Mouse (Mus musculus): ENCODE results near the gene Emilin3. TPM values are rescaled to one million over a fixed set of nuclear protein-coding genes. Genes with fewer than 3 reads are reported as not detected.

The Emilin3 gene
- polyA plus RNA-seq, 1 experiment from 2014 or later, result 14.0 TPM

DNA sequence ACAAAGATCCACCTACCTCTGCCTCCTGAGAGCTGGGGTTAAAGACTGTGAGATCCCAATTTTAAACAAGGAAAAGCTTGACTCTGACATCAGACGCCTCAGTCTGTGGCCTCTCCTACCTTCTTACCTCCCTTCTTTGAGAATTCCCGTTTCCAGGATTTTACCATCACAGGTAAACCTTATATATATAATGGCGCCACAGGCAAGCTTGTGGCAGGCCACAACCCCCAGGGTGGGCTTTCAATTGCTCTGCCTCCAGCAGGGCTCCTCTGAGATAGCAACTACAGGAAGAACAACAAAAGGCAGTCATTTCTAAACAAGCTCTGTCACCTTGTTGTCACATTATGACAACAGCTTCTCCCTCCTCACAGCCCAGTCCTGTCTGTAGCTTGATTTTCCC lies 25.9 kb downstream of the Emilin3 start:
- no peak overlapping the region for H3K9ac ChIP-seq
- H3K4me2 ChIP-seq, result no peak overlapping the region
- no peak overlapping the region for H3K27ac ChIP-seq (ENCODE audit: low read depth)
- ATAC-seq (ENCODE audit: insufficient read depth), result no peak
- H3K9me3 ChIP-seq (ENCODE audit: low read depth, low read length), result no peaks in the 10 kb centered on the region
- H3K4me3 ChIP-seq (ENCODE audit: low read depth, low read length), result no peak overlapping the region
- DNase-seq, result no peak
- H3K36me3 ChIP-seq (ENCODE audit: insufficient read depth), result no peaks in the 10 kb centered on the region
- no peaks in the 10 kb centered on the region for H3K27me3 ChIP-seq (ENCODE audit: insufficient read depth, low read length)
- 0 out of 2 replicates have a peak, but pooled peaks cover 4% of the 10 kb centered on the region for H3K4me1 ChIP-seq (ENCODE audit: insufficient read depth)
- WGBS, result 66% methylated on average over 3 of the region's 3 CpGs
- TF ChIP-seq CTCF (IDR thresholded peaks at IDR 0.05; ENCODE audit: low read depth), result no peak

DNA sequence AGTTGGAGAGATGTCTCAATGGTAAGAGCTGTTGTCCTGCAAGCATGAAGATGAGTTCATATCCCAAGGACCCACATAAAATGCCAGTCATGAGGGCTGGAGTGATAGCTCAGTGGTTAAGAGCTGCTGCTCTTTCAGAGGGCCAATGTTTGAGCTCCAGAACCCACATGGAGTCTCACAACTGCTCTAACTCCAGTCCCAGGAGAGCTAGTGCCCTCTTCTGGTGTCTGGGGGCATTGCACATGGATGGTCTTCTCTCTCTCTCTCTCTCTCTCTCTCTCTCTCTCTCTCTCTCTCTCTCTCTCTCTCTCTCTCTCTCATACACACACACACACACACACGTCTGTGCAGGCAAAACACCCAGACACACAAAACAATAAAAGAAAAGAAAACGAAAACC lies 27.3 kb downstream of the Emilin3 start:
- Histone ChIP-seq H3K9ac (no peak overlapping the region), H3K36me3 (ENCODE audit: insufficient read depth) (no peaks in the 10 kb centered on the region), H3K9me3 (ENCODE audit: low read depth, low read length) (no peaks in the 10 kb centered on the region), H3K27me3 (ENCODE audit: insufficient read depth, low read length) (no peaks in the 10 kb centered on the region), H3K4me3 (ENCODE audit: low read depth, low read length) (no peak overlapping the region), H3K4me2 (no peak overlapping the region), H3K4me1 (ENCODE audit: insufficient read depth) (0 out of 2 replicates have a peak, but pooled peaks cover 4% of the 10 kb centered on the region), H3K27ac (ENCODE audit: low read depth) (no peak overlapping the region)
- TF ChIP-seq CTCF (IDR thresholded peaks at IDR 0.05; ENCODE audit: low read depth), result peak; percentile 87
- ATAC-seq (ENCODE audit: insufficient read depth) (no peak), DNase-seq (peak; percentile 82)
- 7% methylated on average over 2 of the region's 2 CpGs for WGBS

GRCm38 (mm10) chr2:160883912-160884311 lies 28.2 kb downstream of the Emilin3 start:
- no peak for DNase-seq
- H3K36me3 ChIP-seq (ENCODE audit: insufficient read depth), result no peaks in the 10 kb centered on the region
- H3K4me2 ChIP-seq, result no peak overlapping the region
- H3K27ac ChIP-seq (ENCODE audit: low read depth), result no peak overlapping the region
- ATAC-seq (ENCODE audit: insufficient read depth), result no peak
- H3K4me3 ChIP-seq (ENCODE audit: low read depth, low read length), result no peak overlapping the region
- 57% methylated on average over 4 of the region's 4 CpGs for WGBS
- no peak for TF ChIP-seq CTCF (IDR thresholded peaks at IDR 0.05; ENCODE audit: low read depth)
- H3K9me3 ChIP-seq (ENCODE audit: low read depth, low read length), result no peaks in the 10 kb centered on the region
- no peak overlapping the region for H3K9ac ChIP-seq
- H3K4me1 ChIP-seq (ENCODE audit: insufficient read depth), result 0 out of 2 replicates have a peak, but pooled peaks cover 4% of the 10 kb centered on the region
- no peaks in the 10 kb centered on the region for H3K27me3 ChIP-seq (ENCODE audit: insufficient read depth, low read length)

GRCm38 (mm10) chr2:160882436-160882835 lies 29.7 kb downstream of the Emilin3 start:
- H3K9me3 ChIP-seq (ENCODE audit: low read depth, low read length), result no peaks in the 10 kb centered on the region
- H3K4me1 ChIP-seq (ENCODE audit: insufficient read depth), result no peaks in the 10 kb centered on the region
- no peaks in the 10 kb centered on the region for H3K27me3 ChIP-seq (ENCODE audit: insufficient read depth, low read length)
- DNase-seq (no peak), ATAC-seq (ENCODE audit: insufficient read depth) (no peak)
- no peaks in the 10 kb centered on the region for H3K36me3 ChIP-seq (ENCODE audit: insufficient read depth)
- no peak overlapping the region for H3K4me2 ChIP-seq
- H3K4me3 ChIP-seq (ENCODE audit: low read depth, low read length), result no peak overlapping the region
- no peak for TF ChIP-seq CTCF (IDR thresholded peaks at IDR 0.05; ENCODE audit: low read depth)
- no peak overlapping the region for H3K27ac ChIP-seq (ENCODE audit: low read depth)
- H3K9ac ChIP-seq, result no peak overlapping the region
- 73% methylated on average over 5 of the region's 5 CpGs for WGBS

- Histone ChIP-seq H3K36me3 (ENCODE audit: insufficient read depth) (no peaks in the 10 kb centered on the region), H3K27me3 (ENCODE audit: insufficient read depth, low read length) (no peaks in the 10 kb centered on the region), H3K9me3 (ENCODE audit: low read depth, low read length) (no peaks in the 10 kb centered on the region), H3K9ac (no peak overlapping the region), H3K4me2 (no peak overlapping the region), H3K4me1 (ENCODE audit: insufficient read depth) (no peaks in the 10 kb centered on the region), H3K4me3 (ENCODE audit: low read depth, low read length) (no peak overlapping the region), H3K27ac (ENCODE audit: low read depth) (no peak overlapping the region)
- TF ChIP-seq CTCF (IDR thresholded peaks at IDR 0.05; ENCODE audit: low read depth), result no peak
- DNase-seq (no peak), ATAC-seq (ENCODE audit: insufficient read depth) (no peak)
- 47% methylated on average over 6 of the region's 6 CpGs for WGBS
Observed at GRCm38 (mm10) chr2:160881462-160882101, 30.5 kb downstream of the Emilin3 start.

GRCm38 (mm10) chr2:160880453-160881195 lies 31.5 kb downstream of the Emilin3 start, which contains the start of gene Lpin3:
Gene Lpin3, plus strand, starts transcription at chr2:160880670.
- WGBS, result 41% methylated on average over 13 of the region's 13 CpGs
- Histone ChIP-seq H3K36me3 (ENCODE audit: insufficient read depth) (no peaks in the 10 kb centered on the region), H3K4me3 (ENCODE audit: low read depth, low read length) (no peak within 1 kb of the TSS), H3K4me1 (ENCODE audit: insufficient read depth) (no peaks in the 10 kb centered on the region), H3K27me3 (ENCODE audit: insufficient read depth, low read length) (no peaks in the 10 kb centered on the region), H3K9me3 (ENCODE audit: low read depth, low read length) (no peaks in the 10 kb centered on the region), H3K9ac (no peak within 1 kb of the TSS), H3K4me2 (no peak within 1 kb of the TSS), H3K27ac (ENCODE audit: low read depth) (no peak within 1 kb of the TSS)
- no peak for TF ChIP-seq CTCF (IDR thresholded peaks at IDR 0.05; ENCODE audit: low read depth)
- ATAC-seq (ENCODE audit: insufficient read depth) (0 out of 2 replicates have a peak, but pooled peaks have one; percentile 50), DNase-seq (peak; percentile 67)

DNA sequence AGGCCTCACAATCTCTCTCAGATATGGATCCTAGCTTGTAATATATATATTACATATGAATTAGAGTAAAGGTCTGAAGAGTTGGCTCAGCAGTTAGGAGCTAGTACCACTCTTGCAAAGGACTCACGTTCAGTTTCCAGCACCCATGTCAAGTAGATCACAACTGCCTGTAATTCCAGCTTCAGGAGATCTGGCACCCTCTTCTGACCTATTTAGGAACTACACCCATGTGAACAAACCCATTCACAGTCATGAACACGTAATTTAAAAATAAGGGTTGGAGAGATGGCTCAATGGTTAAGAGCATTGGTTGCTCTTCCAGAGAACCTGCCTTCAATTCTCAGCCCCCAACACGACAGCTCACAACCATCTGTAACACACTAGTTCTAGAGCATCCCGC lies 36.0 kb downstream of the Emilin3 start:
- no peak overlapping the region for H3K9ac ChIP-seq
- H3K9me3 ChIP-seq (ENCODE audit: low read depth, low read length), result no peaks in the 10 kb centered on the region
- no peak for DNase-seq
- no peaks in the 10 kb centered on the region for H3K36me3 ChIP-seq (ENCODE audit: insufficient read depth)
- H3K27me3 ChIP-seq (ENCODE audit: insufficient read depth, low read length), result no peaks in the 10 kb centered on the region
- no peak overlapping the region for H3K4me2 ChIP-seq
- H3K27ac ChIP-seq (ENCODE audit: low read depth), result no peak overlapping the region
- 85% methylated on average over 4 of the region's 4 CpGs for WGBS
- H3K4me3 ChIP-seq (ENCODE audit: low read depth, low read length), result no peak overlapping the region
- peak; percentile 44 for TF ChIP-seq CTCF (IDR thresholded peaks at IDR 0.05; ENCODE audit: low read depth)
- ATAC-seq (ENCODE audit: insufficient read depth), result no peak
- H3K4me1 ChIP-seq (ENCODE audit: insufficient read depth), result no peaks in the 10 kb centered on the region; the same call in 1 of the 2 replicates

Data from lung, embryonic 14.5 days (tissue).